Comparison of ENCODE assay signal across 16 mouse cellular contexts in genomic region chr4:133482479-133482878, GRCm38 (mm10). TPM values are rescaled to one million over a fixed set of nuclear protein-coding genes. Genes with fewer than 3 reads are reported as not detected.
A peak's percentile ranks its signal among the peaks of the same experiment; 100 is the strongest.
DNase-seq lines count a peak whose midpoint lies in the region.
"Had no signal": no experiment of that assay in that cellular context is flagged by ENCODE, and none has a peak within 500 bp of the region (broad histone marks: within the 10 kb centered on the region; RNA-seq: fewer than 3 reads in every experiment).

No protein-coding gene starts in this region.

- DNase-seq in adrenal gland, adult (ENCODE audit: inconsistent age in 2 of 2, low spot score in 1 of 2): peak; percentile 57 to 67
- no peak for DNase-seq in adrenal gland, postnatal 14 days
- DNase-seq in kidney, adult 11 months: peak; percentile 2
- DNase-seq in kidney, postnatal 10 days: no peak
- DNase-seq in NIH3T3 (ENCODE audit: low read depth): peak; percentile 50
- no peak for DNase-seq in right cerebral cortex, postnatal 36 days (ENCODE audit: low spot score in 2 of 2)
- no peak for DNase-seq in left cerebral cortex, adult 9 months (ENCODE audit: low spot score in 2 of 2)
- DNase-seq: adrenal gland, postnatal 25 days; cerebellum, adult 11 months; cerebellum, adult 18-20 months; cerebellum, adult 8-10 months; cerebellum, postnatal 14 days; cerebellum, postnatal 36 days; embryo, embryonic 11 days had no signal

RNA-seq across cellular contexts. Expression of gene Tent5b, which starts 2.5 kb away (rescaled TPM):
- total RNA-seq in adrenal gland, postnatal 14 days (2021): 0.67 and 2.0 TPM in 2 replicates
- total RNA-seq: common myeloid progenitor, adult 5-6 weeks; G1E had no signal

RNA-seq across cellular contexts. Expression of gene Trnp1, which starts 15.9 kb away (rescaled TPM):
- total RNA-seq in adrenal gland, postnatal 14 days (2021): 4.0 and 8.6 TPM in 2 replicates
- total RNA-seq: common myeloid progenitor, adult 5-6 weeks had no signal

RNA-seq across cellular contexts. Expression of gene Kdf1, which starts 36.3 kb away (rescaled TPM):
- total RNA-seq in adrenal gland, postnatal 14 days (2021): 1.8 and 2.0 TPM in 2 replicates
- total RNA-seq: common myeloid progenitor, adult 5-6 weeks; G1E had no signal

Comparison
In these comparisons a context has a peak if more than half of its experiments do, and no peak if none do; other contexts are left out.
1. DNase-seq: peak in adrenal gland, adult (2 of 2), kidney, adult 11 months (single experiment) and NIH3T3 (single experiment); none in adrenal gland, postnatal 14 days (single experiment), kidney, postnatal 10 days (single experiment), right cerebral cortex, postnatal 36 days (0 of 2) and left cerebral cortex, adult 9 months (0 of 2).